Mouse (Mus musculus) neural tube, embryonic 12.5 days (tissue): ENCODE measurements at regions not wholly inside any gene's neighbourhood (a gene's known extent, or its start where the extent isn't known, plus 50 kb on each side); places are given as distances from the start of the nearest gene placed in this dataset.

ENCODE experiments used
- ATAC-seq: fragments of 200-750 bp; cut with Nextera tagmentation; 2 replicates; pipeline ENCODE4 v1.8.0; 2017; ENCODE audit warnings: low read depth, mild to moderate bottlenecking, moderate TSS enrichment, moderate library complexity; ENCODE audit not compliant: low FRiP score
- H3K27ac ChIP-seq: fragments of 300-500 bp; sonication (generic); 2 replicates; pipeline ENCODE4 v1.5.1; 2016
- H3K27me3 ChIP-seq: fragments of 300-500 bp; sonication (generic); replicated peaks from 2 replicates; pipeline ENCODE4 v1.6.1; 2016; ENCODE audit warnings: mild to moderate bottlenecking
- H3K36me3 ChIP-seq: fragments of 300-500 bp; sonication (generic); 2 replicates; pipeline ENCODE4 v1.6.1; 2016; ENCODE audit warnings: mild to moderate bottlenecking
- H3K4me1 ChIP-seq: fragments of 300-500 bp; sonication (generic); 2 replicates; pipeline ENCODE4 v1.6.1; 2016
- H3K4me2 ChIP-seq: fragments of 300-500 bp; sonication (generic); replicated peaks from 2 replicates; pipeline ENCODE4 v1.6.1; 2016; ENCODE audit warnings: mild to moderate bottlenecking
- H3K4me3 ChIP-seq: fragments of 300-500 bp; sonication (generic); 2 replicates; pipeline ENCODE4 v1.5.1; 2016
- H3K9ac ChIP-seq: fragments of 300-500 bp; sonication (generic); 2 replicates; pipeline ENCODE4 v1.6.1; 2016; ENCODE audit warnings: mild to moderate bottlenecking
- H3K9me3 ChIP-seq: fragments of 300-500 bp; sonication (generic); 2 replicates; pipeline ENCODE4 v1.6.1; 2016; ENCODE audit warnings: mild to moderate bottlenecking
- WGBS: fragments of 180-500 bp; shearing (Covaris S2); methylation state at CpG from one replicate; pipeline ENCODE4 v1.1.7; 2016; 5-methylcytosine and 5-hydroxymethylcytosine counted together

- no peaks in the 10 kb centered on the region for H3K36me3 ChIP-seq
- H3K27me3 ChIP-seq, result no peaks in the 10 kb centered on the region
- no peaks in the 10 kb centered on the region for H3K9me3 ChIP-seq
- ATAC-seq, result no peak
- H3K4me1 ChIP-seq, result no peaks in the 10 kb centered on the region
- H3K9ac ChIP-seq, result no peak overlapping the region
- no peak overlapping the region for H3K4me3 ChIP-seq
- H3K4me2 ChIP-seq, result no peak overlapping the region
- H3K27ac ChIP-seq, result no peak overlapping the region
- 78% methylated on average over 1 of the region's 1 CpGs for WGBS
Measured at GRCm38 (mm10) chr9:43692015-43692414, 51.8 kb upstream of the Nectin1 start.

GRCm38 (mm10) chr9:43692538-43692937 lies 51.2 kb upstream of the Nectin1 start:
- Histone ChIP-seq H3K9me3 (no peaks in the 10 kb centered on the region), H3K27ac (no peak overlapping the region), H3K27me3 (no peaks in the 10 kb centered on the region), H3K36me3 (no peaks in the 10 kb centered on the region), H3K4me1 (no peaks in the 10 kb centered on the region), H3K4me2 (no peak overlapping the region), H3K9ac (no peak overlapping the region), H3K4me3 (no peak overlapping the region)
- 90% methylated on average over 10 of the region's 10 CpGs for WGBS
- no peak for ATAC-seq
